Mouse (Mus musculus) cerebellum, adult 2 months (tissue): ENCODE measurements at regions not wholly inside any gene's neighbourhood (a gene's known extent, or its start where the extent isn't known, plus 50 kb on each side); places are given as distances from the start of the nearest gene placed in this dataset.
"Not testable (repeated sequence)": the region's sequence is repeated elsewhere in the genome, so short reads cannot be mapped to it uniquely, and the experiment has no call there.

Experiments used
- DNase-seq, 2 experiments: peaks; one replicate each; pipeline ENCODE4 v3.0.0; 2021
- H3K27ac ChIP-seq: fragments of 200-500 bp; 2 replicates; pipeline ENCODE4 v1.5.1; 2012; ENCODE audit warnings: low read length, control low read depth, inconsistent platforms; ENCODE audit not compliant: insufficient read depth
- H3K27me3 ChIP-seq: fragments of 200-500 bp; 2 replicates; pipeline ENCODE4 v1.6.1; 2012; ENCODE audit warnings: inconsistent platforms, mild to moderate bottlenecking, low read length, moderate library complexity; ENCODE audit not compliant: control insufficient read depth, insufficient read depth
- H3K4me1 ChIP-seq: fragments of 200-500 bp; 2 replicates; pipeline ENCODE4 v1.6.1; 2011; ENCODE audit warnings: low read length; ENCODE audit not compliant: control insufficient read depth, insufficient read depth
- H3K4me3 ChIP-seq: fragments of 200-500 bp; replicated peaks from 2 replicates; pipeline ENCODE3; 2011; ENCODE audit warnings: mild to moderate bottlenecking, low read depth, low read length, control low read depth; ENCODE audit not compliant: insufficient read depth
- CTCF ChIP-seq: fragments of 200-500 bp; IDR thresholded peaks from 2 replicates; pipeline ENCODE4 v1.5.1; 2011; ENCODE audit warnings: low read depth, mild to moderate bottlenecking, control low read depth, low read length, moderate library complexity, borderline replicate concordance; ENCODE audit not compliant: insufficient read depth
- POLR2A ChIP-seq: fragments of 200-500 bp; IDR thresholded peaks from 2 replicates; pipeline ENCODE4 v1.6.1; 2011; ENCODE audit warnings: low read length, control low read depth, borderline replicate concordance; ENCODE audit not compliant: insufficient read depth
- WGBS: fragments of 180-500 bp; shearing (Covaris S2); methylation state at CpG from one replicate; pipeline ENCODE4 v1.1.7; 2018; 5-methylcytosine and 5-hydroxymethylcytosine counted together

GRCm38 (mm10) chrX:77424792-77425727, 85.8 kb upstream of the Tbl1x start:
- no peaks in the 10 kb centered on the region for H3K27me3 ChIP-seq
- WGBS = 86% methylated on average over 3 of the region's 3 CpGs
- TF ChIP-seq POLR2A = no peak
- no peak for TF ChIP-seq CTCF
- H3K27ac ChIP-seq = no peak overlapping the region
- DNase-seq = no peak
- H3K4me1 ChIP-seq = peaks cover 4% of the 10 kb centered on the region; the same call in 1 of the 2 replicates
- H3K4me3 ChIP-seq = no peak overlapping the region

GRCm38 (mm10) chrX:77425728-77426102, 85.1 kb upstream of the Tbl1x start:
- H3K27me3 ChIP-seq, H3K4me3 ChIP-seq, DNase-seq, H3K4me1 ChIP-seq, H3K27ac ChIP-seq: not testable (repeated sequence)
- 83% methylated on average over 3 of the region's 3 CpGs for WGBS

- not testable (repeated sequence) for H3K4me1 ChIP-seq, H3K4me3 ChIP-seq, H3K27me3 ChIP-seq
- H3K27ac ChIP-seq = 0 out of 2 replicates have a peak overlapping the region, but pooled peaks have one; percentile 21
- 40% methylated on average over 6 of the region's 6 CpGs for WGBS
- peak; percentile 42 to 62 for DNase-seq
Observed at GRCm38 (mm10) chrX:77426836-77427235, 84.0 kb upstream of the Tbl1x start.

GRCm38 (mm10) chrX:77432001-77432565, 78.7 kb upstream of the Tbl1x start:
- peak; percentile 49 to 71 for DNase-seq
- 12% methylated on average over 2 of the region's 2 CpGs for WGBS
- no peak for TF ChIP-seq POLR2A
- TF ChIP-seq CTCF = no peak

GRCm38 (mm10) chrX:77432846-77433810, 77.7 kb upstream of the Tbl1x start:
- Histone ChIP-seq H3K4me3 (peak overlapping the region; percentile 61), H3K27ac (no peak overlapping the region; the same call in 1 of the 2 replicates), H3K4me1 (no peaks in the 10 kb centered on the region; the same call in 1 of the 2 replicates), H3K27me3 (no peaks in the 10 kb centered on the region)
- no peak for TF ChIP-seq CTCF
- TF ChIP-seq POLR2A = no peak
- peak; percentile 93 to 95 for DNase-seq
- WGBS = 6% methylated on average over 17 of the region's 29 CpGs

More at GRCm38 (mm10) chrX:77432001-77432565, 78.7 kb upstream of the Tbl1x start:
- Histone ChIP-seq H3K27me3 (no peaks in the 10 kb centered on the region), H3K4me1 (peaks cover 4% of the 10 kb centered on the region; the same call in 1 of the 2 replicates), H3K4me3 (no peak overlapping the region), H3K27ac (peak overlapping the region; percentile 60; the same call in 1 of the 2 replicates)

- H3K4me1 ChIP-seq = no peaks in the 10 kb centered on the region; the same call in 1 of the 2 replicates
- peak overlapping the region; percentile 61 for H3K4me3 ChIP-seq
- 8% methylated on average over 3 of the region's 3 CpGs for WGBS
- TF ChIP-seq CTCF (no peak), POLR2A (no peak)
- DNase-seq = no peak
- no peaks in the 10 kb centered on the region for H3K27me3 ChIP-seq
- no peak overlapping the region; the same call in 1 of the 2 replicates for H3K27ac ChIP-seq
Observed at GRCm38 (mm10) chrX:77433811-77434192, 77.0 kb upstream of the Tbl1x start.

- TF ChIP-seq POLR2A = no peak
- no peak for TF ChIP-seq CTCF
- Histone ChIP-seq H3K27me3 (no peaks in the 10 kb centered on the region), H3K4me1 (no peaks in the 10 kb centered on the region), H3K27ac (no peak overlapping the region), H3K4me3 (no peak overlapping the region)
- DNase-seq = no peak
- 36% methylated on average over 3 of the region's 3 CpGs for WGBS
Observed at GRCm38 (mm10) chrX:77443852-77444492, 66.8 kb upstream of the Tbl1x start.
